Mouse (Mus musculus) T-helper 1 cell (primary cell): ENCODE data around the gene 4931409K22Rik.

Experiments used
- in situ Hi-C: fragments of 300-600 bp; cut with MboI, MseI; formaldehyde crosslinking; loops from one replicate; pipeline ENCODE4 v1.15.1; 2025; ENCODE audit warnings: high pct_unique_total_duplicates

The 4931409K22Rik gene

DNA sequence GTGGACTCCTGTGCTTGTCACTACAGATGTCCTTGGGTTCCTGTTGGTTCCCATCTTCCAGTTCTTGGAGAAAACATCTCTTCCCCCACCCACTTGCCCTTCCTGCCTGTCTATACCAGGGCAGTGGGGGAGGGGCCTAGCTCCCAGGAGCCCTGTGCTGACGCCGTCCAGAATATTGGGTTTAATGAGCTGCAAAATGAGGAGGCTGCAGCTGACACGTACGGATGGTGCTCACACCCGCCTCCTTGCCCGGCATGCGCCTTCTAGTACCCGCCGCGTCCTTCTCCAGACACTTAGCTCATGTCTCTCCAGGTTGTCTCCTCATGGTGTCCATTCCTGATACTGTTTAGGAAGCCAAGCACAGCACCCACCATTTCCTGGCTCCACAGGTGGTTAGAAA is 57.5 kb downstream of the 4931409K22Rik start:
- in situ Hi-C loops = no loop called here

DNA sequence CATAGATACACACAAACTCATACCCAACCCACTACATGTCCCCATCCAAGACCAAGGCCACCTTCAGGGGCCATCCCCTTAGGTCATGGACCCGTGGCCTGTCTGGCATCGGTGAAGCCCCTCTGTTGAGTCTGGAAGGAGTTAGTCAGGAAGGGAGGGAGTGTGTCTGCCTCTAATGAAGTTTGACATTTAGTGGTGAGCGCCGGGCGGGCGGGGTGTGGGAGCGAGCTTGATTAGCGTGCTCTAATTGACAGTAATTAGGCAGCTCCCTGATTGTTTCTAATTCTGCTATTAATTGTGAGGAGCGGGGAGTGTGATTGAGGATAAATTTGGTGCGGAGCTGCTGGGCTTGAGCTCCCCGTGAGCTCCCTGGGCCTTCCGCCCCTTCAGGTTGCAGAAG is 59.1 kb downstream of the 4931409K22Rik start:
- in situ Hi-C loops = no loop called here

DNA sequence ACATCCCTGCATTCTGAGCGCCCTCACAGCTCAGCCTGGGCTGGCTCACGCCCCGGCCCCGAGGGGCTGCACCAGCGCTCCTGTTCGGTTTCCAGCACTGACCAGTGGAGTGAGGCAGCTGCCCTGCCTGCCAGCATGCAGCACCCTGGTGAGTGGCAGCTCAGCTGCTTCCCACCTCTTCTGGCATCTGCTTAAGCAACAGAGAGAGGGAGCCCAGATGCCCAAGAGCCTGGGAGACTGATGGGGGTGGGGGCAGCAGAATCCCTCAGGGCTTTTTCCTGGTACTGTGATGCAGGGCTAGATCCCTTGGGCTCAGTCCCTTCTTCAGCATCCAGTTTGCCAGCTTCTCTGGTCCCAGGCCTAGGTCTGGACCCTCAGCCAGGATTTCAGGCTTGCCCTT is 59.9 kb downstream of the 4931409K22Rik start:
- in situ Hi-C loops = no loop called here

DNA sequence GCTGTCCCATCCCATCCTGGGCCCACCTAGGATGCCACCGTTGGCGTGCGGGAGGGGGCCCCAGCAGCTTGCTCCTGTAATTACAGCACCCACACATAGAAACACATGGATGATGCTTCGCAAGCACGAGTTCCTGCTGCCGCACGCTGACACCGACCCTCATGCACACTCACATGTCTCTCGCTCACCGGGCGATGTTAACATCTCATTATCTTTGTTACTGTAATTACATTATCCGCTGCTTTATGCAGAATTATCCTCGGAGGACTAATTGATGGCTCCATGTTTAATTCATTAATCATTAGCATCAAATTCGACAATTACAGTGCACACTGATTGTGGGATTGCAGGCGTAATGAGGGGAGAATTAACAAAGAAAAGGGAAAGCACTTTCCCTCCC is 61.6 kb downstream of the 4931409K22Rik start:
- in situ Hi-C loops = no loop called here
